Mouse (Mus musculus): ENCODE data around the gene Hexb.

DNA sequence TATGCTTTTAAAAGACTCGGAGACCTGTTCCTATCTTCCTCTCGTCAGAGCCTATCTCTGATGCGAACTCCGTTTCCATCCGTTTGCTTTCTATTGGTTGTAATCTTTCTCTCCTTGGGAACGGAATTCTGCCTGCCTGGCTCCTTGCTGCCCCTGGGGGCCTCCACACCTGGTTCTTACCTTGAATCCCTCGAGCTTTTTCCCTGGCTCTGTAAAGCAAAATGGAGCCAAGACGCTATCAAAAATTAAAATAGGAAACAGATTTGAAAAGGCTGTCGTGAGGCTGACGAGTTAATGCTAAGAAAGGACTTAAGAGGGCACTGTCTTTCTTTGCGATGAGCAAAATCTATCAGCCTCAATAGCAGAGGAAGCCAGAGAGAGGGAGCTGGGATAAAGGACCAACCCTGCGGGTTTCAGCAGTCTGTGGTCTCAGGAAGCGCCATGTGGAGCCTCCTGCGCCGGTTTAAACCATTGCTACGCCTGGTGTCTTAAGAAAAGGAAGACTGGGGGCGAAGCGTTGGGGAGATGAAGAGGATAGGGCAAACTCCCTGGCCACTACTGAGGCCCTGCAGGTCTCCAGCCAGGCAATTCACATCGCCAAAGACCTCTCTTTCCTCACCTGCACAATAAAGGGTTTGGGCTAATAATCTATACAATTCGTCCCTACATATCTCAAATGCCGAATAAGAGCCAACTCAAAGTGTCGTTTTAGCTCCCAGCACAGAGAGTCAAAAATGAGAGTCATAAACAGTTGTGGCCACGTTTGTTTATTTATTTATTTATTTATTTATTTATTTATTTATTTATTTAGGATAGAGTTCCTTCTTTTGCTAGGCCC is 41.4 kb upstream of the Hexb start:
- TF ChIP-seq CTCF (IDR thresholded peaks at IDR 0.05; ENCODE audit: control insufficient read depth, insufficient read depth, insufficient read length) (no peak), MAX (IDR thresholded peaks at IDR 0.05) (peak; percentile 22), MYOD1 (IDR thresholded peaks at IDR 0.05; ENCODE audit: control insufficient read depth, insufficient read length, low read depth) (no peak), USF1 (IDR thresholded peaks at IDR 0.05; ENCODE audit: low read depth) (no peak), MYOG (IDR thresholded peaks at IDR 0.05; ENCODE audit: control insufficient read depth, extremely low read depth, insufficient read length) (no peak), CEBPB (IDR thresholded peaks at IDR 0.05; ENCODE audit: low read depth) (no peak)

Measured in C2C12 (cell line).